Mouse (Mus musculus): ENCODE measurements around the gene Adar. TPM values are rescaled to one million over a fixed set of nuclear protein-coding genes. Genes with fewer than 3 reads are reported as not detected.

Gene Adar
- total and polyA plus RNA-seq, 3 experiments: 11.5 to 33.1 (median 20.4) TPM

DNA sequence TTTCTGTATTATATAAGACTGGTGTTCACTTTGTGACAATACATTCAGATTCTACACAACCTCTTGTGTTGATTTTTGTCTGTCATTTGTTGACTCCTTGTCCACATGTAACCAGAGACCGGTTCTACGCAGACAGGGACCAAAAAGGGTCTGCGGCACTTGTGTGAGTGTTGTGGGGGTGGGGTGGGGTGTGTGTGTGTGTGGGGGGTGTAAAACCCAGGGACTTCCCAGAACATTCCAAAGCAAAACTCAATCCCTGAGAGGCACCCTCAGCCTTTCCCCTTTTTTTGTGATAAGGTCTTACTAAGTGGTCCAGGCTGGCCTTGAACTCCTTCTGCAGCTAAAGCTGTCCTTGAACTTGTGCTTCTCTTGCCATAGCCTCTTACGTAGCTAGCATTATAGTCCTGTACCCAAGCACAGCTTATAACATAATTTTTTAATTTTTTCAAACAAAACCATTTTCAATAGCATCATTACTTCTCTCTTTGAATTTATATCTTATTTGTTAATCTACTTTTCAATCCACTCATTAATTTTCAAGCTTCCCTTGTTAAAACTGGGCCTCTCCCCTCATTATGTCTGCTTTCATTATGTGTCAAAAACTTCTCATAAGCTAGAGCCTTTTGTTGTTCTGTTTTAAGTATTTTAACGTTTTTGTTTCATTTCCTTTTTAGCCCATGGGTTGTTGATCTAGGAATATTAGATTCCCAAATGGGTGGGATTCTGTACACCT lies 86.1 kb downstream of the Adar start:
- H3K4me2 ChIP-seq (ENCODE audit: insufficient read depth, low read depth, poor library complexity, severe bottlenecking): peak overlapping the region; percentile 41; the same call in 1 of the 2 replicates
- H3K36me3 ChIP-seq (replicated peaks in 1 of 2; ENCODE audit: control insufficient read depth in 1 of 2, insufficient read depth in 1 of 2, low read length in 1 of 2): no peaks in the 10 kb centered on the region
- H3K79me2 ChIP-seq (replicated peaks; ENCODE audit: control insufficient read depth, extremely low read depth, insufficient read depth, poor library complexity, severe bottlenecking): no peaks in the 10 kb centered on the region
- peak overlapping the region; percentile 24 for H3K9ac ChIP-seq (ENCODE audit: insufficient read depth, low read depth)
- no peaks in the 10 kb centered on the region for H3K27me3 ChIP-seq (replicated peaks)
- DNase-seq (ENCODE audit: extremely low read depth): no peak
- peaks cover 14 to 45% of the 10 kb centered on the region in 2 experiments for H3K4me1 ChIP-seq (ENCODE audit: control insufficient read depth in 1 of 2, insufficient read depth in 2 of 2)
- peak overlapping the region in 1 of 3 experiments; percentile 29 for H3K4me3 ChIP-seq (replicated peaks in 1 of 3; ENCODE audit: low read depth in 2 of 3, low read length in 2 of 3, poor library complexity in 1 of 3)
- H3K27ac ChIP-seq (ENCODE audit: insufficient read depth, low read depth): no peak overlapping the region
- no peaks in the 10 kb centered on the region for H3K9me3 ChIP-seq (replicated peaks; ENCODE audit: low read length)
- in situ Hi-C loops (cut with MboI; ENCODE audit: low pct_ligation_motif_present, low pct_unique_long_range_greater_than_20kb, low sequenced_read_pairs): no loop called here
- TF ChIP-seq GABPA (IDR thresholded peaks at IDR 0.05; ENCODE audit: insufficient replicate concordance, low read depth, low read length): no peak
- no peak for TF ChIP-seq USF1 (IDR thresholded peaks at IDR 0.05; ENCODE audit: low read depth, low read length)
- peak; percentile 89 for TF ChIP-seq IRF4 (IDR thresholded peaks at IDR 0.05; ENCODE audit: low read depth, low read length)
- no peak for TF ChIP-seq RCOR1 (conservative IDR thresholded peaks at IDR 0.05; ENCODE audit: low read depth, low read length)
- no peak for TF ChIP-seq NELFE (IDR thresholded peaks at IDR 0.05; ENCODE audit: low read depth, low read length)
- peak; percentile 85 for TF ChIP-seq EP300 (IDR thresholded peaks at IDR 0.05; ENCODE audit: low read length)
- no peak for TF ChIP-seq PAX5 (IDR thresholded peaks at IDR 0.05; ENCODE audit: low read length)
- TF ChIP-seq POLR2AphosphoS2 (IDR thresholded peaks at IDR 0.05; ENCODE audit: low read depth, low read length): no peak
- TF ChIP-seq JUN (IDR thresholded peaks at IDR 0.05; ENCODE audit: insufficient read depth, low read depth, low read length): peak; percentile 47
- TF ChIP-seq ZNF384 (IDR thresholded peaks at IDR 0.05; ENCODE audit: low read depth, low read length): no peak
- TF ChIP-seq BHLHE40 (IDR thresholded peaks at IDR 0.05; ENCODE audit: low read depth, low read length): no peak
- TF ChIP-seq CTCF (conservative IDR thresholded peaks at IDR 0.05 in 1 of 2, IDR thresholded peaks at IDR 0.05 in 1 of 2; ENCODE audit: low read depth in 2 of 2, low read length in 2 of 2): no peak
- TF ChIP-seq JUND (conservative IDR thresholded peaks at IDR 0.05; ENCODE audit: low read depth, low read length): peak; percentile 68
- no peak for TF ChIP-seq POLR2A (IDR thresholded peaks at IDR 0.05; ENCODE audit: low read depth, low read length)
- no peak for TF ChIP-seq MAFK (IDR thresholded peaks at IDR 0.05; ENCODE audit: insufficient replicate concordance, low read length)
- dilution Hi-C loops (cut with MboI; ENCODE audit: extremely low pct_ligation_motif_present, extremely low pct_unique_long_range_greater_than_20kb, low sequenced_read_pairs): no loop called here

GRCm38 (mm10) chr3:89801507-89801847 lies 86.7 kb downstream of the Adar start:
- no peak overlapping the region for H3K27ac ChIP-seq (ENCODE audit: insufficient read depth, low read depth)
- H3K4me2 ChIP-seq (ENCODE audit: insufficient read depth, low read depth, poor library complexity, severe bottlenecking): peak overlapping the region; percentile 8; the same call in 1 of the 2 replicates
- no peaks in the 10 kb centered on the region for H3K27me3 ChIP-seq (replicated peaks)
- no peaks in the 10 kb centered on the region for H3K36me3 ChIP-seq (replicated peaks in 1 of 2; ENCODE audit: control insufficient read depth in 1 of 2, insufficient read depth in 1 of 2, low read length in 1 of 2)
- TF ChIP-seq GABPA (IDR thresholded peaks at IDR 0.05; ENCODE audit: insufficient replicate concordance, low read depth, low read length) (no peak), NELFE (IDR thresholded peaks at IDR 0.05; ENCODE audit: low read depth, low read length) (0 out of 2 replicates have a peak, but pooled peaks have one; percentile 29), POLR2A (IDR thresholded peaks at IDR 0.05; ENCODE audit: low read depth, low read length) (peak; percentile 36), CTCF (conservative IDR thresholded peaks at IDR 0.05 in 1 of 2, IDR thresholded peaks at IDR 0.05 in 1 of 2; ENCODE audit: low read depth in 2 of 2, low read length in 2 of 2) (peak in 1 of 2 experiments; percentile 24; a peak in 2 of 4 replicates), PAX5 (IDR thresholded peaks at IDR 0.05; ENCODE audit: low read length) (no peak), USF1 (IDR thresholded peaks at IDR 0.05; ENCODE audit: low read depth, low read length) (peak; percentile 66), NRF1 (IDR thresholded peaks at IDR 0.05; ENCODE audit: low read depth, low read length) (no peak), CHD2 (IDR thresholded peaks at IDR 0.05; ENCODE audit: low read length) (no peak), KAT2A (IDR thresholded peaks at IDR 0.05; ENCODE audit: insufficient replicate concordance, low read length) (no peak), ELF1 (IDR thresholded peaks at IDR 0.05; ENCODE audit: low read depth, low read length) (no peak; the same call in 1 of the 2 replicates), JUN (IDR thresholded peaks at IDR 0.05; ENCODE audit: insufficient read depth, low read depth, low read length) (no peak), USF2 (conservative IDR thresholded peaks at IDR 0.05; ENCODE audit: low read depth, low read length) (peak; percentile 67; the same call in 1 of the 2 replicates), TCF12 (IDR thresholded peaks at IDR 0.05; ENCODE audit: low read depth, low read length) (no peak; the same call in 1 of the 2 replicates), MYC (IDR thresholded peaks at IDR 0.05; ENCODE audit: low read depth, low read length) (no peak), MAFK (IDR thresholded peaks at IDR 0.05; ENCODE audit: insufficient replicate concordance, low read length) (no peak), MAX (IDR thresholded peaks at IDR 0.05; ENCODE audit: low read length) (no peak), ETS1 (conservative IDR thresholded peaks at IDR 0.05; ENCODE audit: low read depth, low read length) (peak; percentile 38; the same call in 1 of the 2 replicates), BHLHE40 (IDR thresholded peaks at IDR 0.05; ENCODE audit: low read depth, low read length) (peak; percentile 30; the same call in 1 of the 2 replicates), TBP (conservative IDR thresholded peaks at IDR 0.05; ENCODE audit: low read depth, low read length) (peak; percentile 73; the same call in 1 of the 2 replicates), SIN3A (IDR thresholded peaks at IDR 0.05; ENCODE audit: low read length) (no peak; the same call in 1 of the 2 replicates)
- peaks cover 11 to 40% of the 10 kb centered on the region in 2 experiments for H3K4me1 ChIP-seq (ENCODE audit: control insufficient read depth in 1 of 2, insufficient read depth in 2 of 2)
- no peak overlapping the region; the same call in 1 of the 2 replicates for H3K9ac ChIP-seq (ENCODE audit: insufficient read depth, low read depth)
- in situ Hi-C loops (cut with MboI; ENCODE audit: low pct_ligation_motif_present, low pct_unique_long_range_greater_than_20kb, low sequenced_read_pairs) (no loop called here), dilution Hi-C loops (cut with MboI; ENCODE audit: extremely low pct_ligation_motif_present, extremely low pct_unique_long_range_greater_than_20kb, low sequenced_read_pairs) (no loop called here)
- peak; percentile 91 for DNase-seq (ENCODE audit: extremely low read depth)
- H3K9me3 ChIP-seq (replicated peaks; ENCODE audit: low read length): no peaks in the 10 kb centered on the region
- no peaks in the 10 kb centered on the region for H3K79me2 ChIP-seq (replicated peaks; ENCODE audit: control insufficient read depth, extremely low read depth, insufficient read depth, poor library complexity, severe bottlenecking)
- H3K4me3 ChIP-seq (replicated peaks in 1 of 3; ENCODE audit: low read depth in 2 of 3, low read length in 2 of 3, poor library complexity in 1 of 3): peak overlapping the region in 1 of 3 experiments; percentile 29
